Mouse (Mus musculus) stomach, postnatal 0 days (tissue): ENCODE measurements around the gene Mcf2l.

Experiments
- CTCF ChIP-seq: IDR thresholded peaks from 2 replicates; pipeline ENCODE4 v1.5.1; 2016; ENCODE audit warnings: antibody characterized with exemption, low read depth, mild to moderate bottlenecking, moderate library complexity
- EP300 ChIP-seq: optimal IDR thresholded peaks from 2 replicates; pipeline ENCODE3; 2016; ENCODE audit warnings: antibody characterized with exemption

DNA sequence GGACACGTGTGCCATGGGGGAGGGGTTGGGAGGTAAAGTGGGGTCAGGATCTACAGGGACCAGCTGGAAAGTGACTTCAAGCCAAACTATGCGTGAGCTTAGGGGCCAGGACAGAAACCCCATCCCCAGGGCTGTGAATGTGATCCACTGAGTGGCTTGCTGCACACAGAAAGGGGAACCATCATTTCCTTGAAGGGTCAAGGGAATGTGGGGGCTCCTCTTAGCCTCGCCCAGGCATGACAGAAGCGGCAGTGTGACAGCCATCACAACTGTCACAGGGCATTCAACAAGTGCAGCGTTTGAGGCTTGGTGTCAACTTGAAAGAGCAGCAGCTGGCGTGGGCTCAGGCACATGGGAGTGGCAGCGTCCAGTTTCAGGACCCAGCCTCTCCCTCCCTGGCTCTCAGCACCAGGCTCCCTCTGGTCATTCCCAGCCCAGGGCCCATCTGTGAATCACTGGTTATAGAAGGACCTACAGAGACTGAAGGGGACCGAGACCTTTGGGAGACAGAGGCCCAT lies 81.8 kb downstream of the Mcf2l start:
- no peak for TF ChIP-seq CTCF
- TF ChIP-seq EP300: no peak
